Mouse (Mus musculus) G1E (cell line): ENCODE results near the gene Zmym2. TPM values are rescaled to one million over a fixed set of nuclear protein-coding genes. Genes with fewer than 3 reads are reported as not detected.

Experiments used
- ATAC-seq: 2 replicates; pipeline ENCODE4 v1.8.0; 2016; ENCODE audit warnings: mild to moderate bottlenecking; ENCODE audit not compliant: insufficient number of reproducible peaks, poor library complexity, low FRiP score, severe bottlenecking; ENCODE audit errors: extremely low read depth
- DNase-seq: peaks from one replicate; pipeline ENCODE4 v3.0.0; 2012; ENCODE audit warnings: low spot score
- H3K27me3 ChIP-seq: 2 replicates; pipeline ENCODE4 v1.6.1; 2012; ENCODE audit warnings: mild to moderate bottlenecking, low read length, inconsistent platforms; ENCODE audit not compliant: insufficient read depth
- H3K36me3 ChIP-seq: replicated peaks from 2 replicates; pipeline ENCODE3; 2012; ENCODE audit warnings: mild to moderate bottlenecking, inconsistent platforms
- H3K4me1 ChIP-seq: 2 replicates; pipeline ENCODE4 v1.6.1; 2012; ENCODE audit warnings: low read depth, low read length, inconsistent platforms, mixed read lengths; ENCODE audit not compliant: insufficient read depth
- H3K4me3 ChIP-seq: 2 replicates; pipeline ENCODE4 v1.5.1; 2012; ENCODE audit warnings: low read depth, mild to moderate bottlenecking, inconsistent platforms, low read length, moderate library complexity, mixed read lengths
- H3K9me3 ChIP-seq: replicated peaks from 2 replicates; pipeline ENCODE4 v1.6.1; 2012; ENCODE audit warnings: inconsistent platforms
- CTCF ChIP-seq: IDR thresholded peaks from 2 replicates; pipeline ENCODE4 v1.5.1; 2012; ENCODE audit warnings: low read depth, low read length, inconsistent platforms, mixed read lengths
- GATA1 ChIP-seq: IDR thresholded peaks from 2 replicates; pipeline ENCODE4 v1.6.1; 2012; ENCODE audit warnings: borderline replicate concordance, low read length, inconsistent platforms, mixed read lengths
- GATA2 ChIP-seq: IDR thresholded peaks from 2 replicates; pipeline ENCODE4 v1.6.1; 2012; ENCODE audit warnings: low read depth, low read length, inconsistent platforms, borderline replicate concordance
- POLR2AphosphoS5 ChIP-seq: IDR thresholded peaks from 2 replicates; pipeline ENCODE4 v1.6.1; 2012; ENCODE audit warnings: low read depth, low read length, inconsistent platforms; ENCODE audit not compliant: insufficient replicate concordance
- TAL1 ChIP-seq: conservative IDR thresholded peaks from 2 replicates; pipeline ENCODE4 v1.6.1; 2012; ENCODE audit warnings: low read depth, low read length, inconsistent platforms, mixed read lengths
- polyA plus RNA-seq: library from polyadenylated mRNA; stranded (reverse); fragments of >175 nt; gene quantifications from 2 replicates; pipeline ENCODE4 v1.2.3, GENCODE M21; 2012
- total RNA-seq, 2 experiments: library from RNA; stranded (forward) in 1 of 2; stranded (reverse) in 1 of 2; fragments of 200-1000 nt in 1 of 2; fragments of >200 nt in 1 of 2; fragmentation: Nextera tagmentation in 1 of 2; gene quantifications; 2 replicates each; pipeline ENCODE4 v1.2.3; 2014 to 2017

The Zmym2 gene
- total and polyA plus RNA-seq, 3 experiments = 2.1 to 118 (median 58.1) TPM

DNA sequence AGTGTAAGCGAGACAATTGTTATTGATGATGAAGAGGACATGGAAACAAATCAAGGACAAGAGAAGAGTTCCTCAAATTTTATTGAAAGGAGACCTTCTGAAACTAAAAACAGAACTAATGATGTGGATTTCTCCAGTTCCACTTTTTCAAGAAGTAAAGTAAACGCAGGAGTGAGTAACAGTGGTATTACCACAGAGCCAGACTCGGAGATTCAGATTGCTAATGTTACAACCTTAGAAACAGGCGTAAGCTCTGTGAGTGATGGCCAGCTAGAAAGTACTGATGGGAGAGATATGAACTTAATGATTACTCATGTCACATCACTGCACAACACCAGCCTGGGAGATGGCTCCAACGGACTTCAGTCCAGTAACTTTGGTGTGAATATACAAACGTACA is 16.6 kb downstream of the Zmym2 start:
- H3K4me1 ChIP-seq = peaks cover 9% of the 10 kb centered on the region
- H3K36me3 ChIP-seq = peaks cover 53% of the 10 kb centered on the region
- H3K27me3 ChIP-seq = no peaks in the 10 kb centered on the region
- ATAC-seq (no peak), DNase-seq (no peak)
- no peak overlapping the region for H3K4me3 ChIP-seq
- TF ChIP-seq TAL1 = no peak
- no peak for TF ChIP-seq GATA2
- TF ChIP-seq POLR2AphosphoS5 = no peak
- TF ChIP-seq GATA1 = no peak
- TF ChIP-seq CTCF = no peak
- H3K9me3 ChIP-seq = no peaks in the 10 kb centered on the region

DNA sequence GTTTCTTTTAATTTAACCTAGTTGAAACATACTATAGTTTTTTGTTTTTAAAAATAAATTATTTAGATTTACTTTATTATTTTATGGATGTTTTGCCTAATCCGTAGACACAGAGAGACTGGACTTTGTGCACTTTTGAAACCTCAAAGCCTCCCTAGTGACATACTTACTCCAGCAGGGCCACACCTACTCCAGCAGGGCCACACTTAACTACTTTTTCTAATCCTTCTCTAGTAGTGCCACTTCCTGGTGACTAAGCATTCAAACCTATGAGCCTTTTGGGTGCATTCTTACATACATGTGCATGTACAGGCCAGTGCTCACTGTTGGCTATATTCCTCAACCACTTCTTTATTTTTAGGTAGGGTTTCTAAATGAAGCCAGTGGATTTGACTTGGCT is 19.2 kb downstream of the Zmym2 start:
- DNase-seq (no peak), ATAC-seq (no peak)
- TF ChIP-seq GATA1 = no peak
- TF ChIP-seq POLR2AphosphoS5 = no peak
- no peak for TF ChIP-seq TAL1
- TF ChIP-seq GATA2 = no peak
- no peak for TF ChIP-seq CTCF
- H3K36me3 ChIP-seq = peaks cover 49% of the 10 kb centered on the region
- no peak overlapping the region for H3K4me3 ChIP-seq
- H3K4me1 ChIP-seq = peaks cover 11% of the 10 kb centered on the region
- H3K27me3 ChIP-seq = no peaks in the 10 kb centered on the region
- no peaks in the 10 kb centered on the region for H3K9me3 ChIP-seq

DNA sequence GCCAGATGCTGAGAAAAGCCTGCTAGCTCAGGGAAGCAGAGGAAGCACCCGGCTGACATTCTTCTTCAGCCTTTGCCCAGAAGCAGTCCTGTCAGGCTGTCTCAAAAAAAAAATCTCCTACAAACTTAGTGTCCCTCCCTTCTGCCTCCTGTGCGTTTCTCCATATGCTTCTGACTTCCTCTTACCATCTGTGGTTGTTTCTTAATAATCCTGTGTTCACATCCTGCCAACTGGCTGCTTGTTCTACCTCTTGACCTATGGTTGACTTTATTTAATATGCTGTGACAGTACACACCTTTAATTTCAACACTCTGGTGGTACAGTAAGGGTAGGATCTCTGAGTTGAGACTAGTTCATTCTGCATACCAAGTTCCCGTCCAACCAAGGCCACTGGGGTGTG is 32.1 kb downstream of the Zmym2 start:
- Histone ChIP-seq H3K4me1 (peaks cover 1% of the 10 kb centered on the region; the same call in 1 of the 2 replicates), H3K27me3 (no peaks in the 10 kb centered on the region), H3K4me3 (no peak overlapping the region), H3K9me3 (no peaks in the 10 kb centered on the region), H3K36me3 (peaks cover 58% of the 10 kb centered on the region)
- ATAC-seq (no peak), DNase-seq (no peak)
- TF ChIP-seq POLR2AphosphoS5 (no peak), GATA1 (no peak), GATA2 (no peak), TAL1 (no peak), CTCF (no peak)

DNA sequence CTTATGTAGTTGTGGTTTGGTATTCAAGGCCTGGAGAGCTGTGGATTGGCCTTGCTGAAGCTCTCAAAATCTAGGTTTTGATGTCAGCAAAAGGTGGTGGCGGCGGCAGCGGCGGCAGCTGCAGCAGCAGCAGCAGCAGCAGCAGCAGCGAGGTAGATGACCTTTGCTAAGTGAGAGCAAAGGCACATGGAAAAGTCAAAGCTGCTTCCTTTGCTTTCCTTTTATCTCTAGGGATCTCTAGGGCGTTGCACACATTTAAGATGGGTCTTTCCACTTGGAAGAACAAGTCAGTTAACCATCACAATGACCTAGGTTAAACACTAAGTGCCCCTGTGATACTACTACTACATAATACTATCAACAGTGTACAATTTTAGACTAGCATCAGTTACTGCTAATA is 49.0 kb downstream of the Zmym2 start:
- Histone ChIP-seq H3K27me3 (no peaks in the 10 kb centered on the region), H3K4me1 (no peaks in the 10 kb centered on the region), H3K9me3 (no peaks in the 10 kb centered on the region), H3K4me3 (no peak overlapping the region), H3K36me3 (peaks cover 57% of the 10 kb centered on the region)
- no peak for ATAC-seq
- no peak for DNase-seq
- TF ChIP-seq GATA2 (no peak), GATA1 (no peak), POLR2AphosphoS5 (no peak), CTCF (no peak), TAL1 (no peak)

DNA sequence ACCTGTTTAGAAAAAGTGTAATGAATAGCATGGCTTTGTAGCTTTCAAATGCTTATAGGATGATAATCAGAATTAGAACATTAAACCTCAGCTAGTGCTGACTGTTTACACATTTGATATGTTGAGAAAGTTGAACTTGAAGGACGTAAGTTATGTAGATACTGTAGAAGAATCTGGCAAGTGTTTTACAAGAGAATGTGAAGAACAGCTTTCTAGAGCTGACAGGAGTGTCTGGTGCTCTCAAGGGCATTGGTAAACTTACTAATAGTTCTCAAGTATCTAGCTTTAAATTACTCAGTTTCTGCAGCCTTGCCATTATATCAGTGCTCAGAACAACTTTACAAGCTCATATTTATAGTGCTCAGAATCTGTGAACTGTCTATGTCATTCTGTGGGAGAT is 53.5 kb downstream of the Zmym2 start:
- no peaks in the 10 kb centered on the region for H3K4me1 ChIP-seq
- ATAC-seq = no peak
- peaks cover 69% of the 10 kb centered on the region for H3K36me3 ChIP-seq
- no peak overlapping the region for H3K4me3 ChIP-seq
- TF ChIP-seq POLR2AphosphoS5 (no peak), GATA1 (no peak), CTCF (no peak), GATA2 (no peak), TAL1 (no peak)
- H3K9me3 ChIP-seq = no peaks in the 10 kb centered on the region
- DNase-seq = no peak
- H3K27me3 ChIP-seq = no peaks in the 10 kb centered on the region

DNA sequence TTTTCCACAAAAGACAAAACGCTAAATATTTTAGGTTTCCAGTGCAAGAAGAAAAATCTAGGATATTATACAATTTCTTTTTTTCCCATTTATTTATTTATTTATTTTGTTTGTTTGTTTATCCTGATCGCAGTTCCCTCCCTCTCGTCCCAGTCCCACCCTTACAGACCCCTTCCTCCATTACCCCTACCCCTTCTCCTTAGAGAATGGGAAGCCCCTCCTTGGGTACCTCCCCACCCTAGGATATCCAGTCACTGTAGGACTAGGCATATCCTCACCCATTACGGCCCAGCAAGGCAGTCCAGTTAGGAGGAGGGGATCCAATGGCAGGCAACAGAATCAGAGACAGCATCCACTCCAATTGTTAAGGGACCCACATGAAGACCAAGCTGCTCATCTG is 66.5 kb downstream of the Zmym2 start:
- TF ChIP-seq POLR2AphosphoS5 (no peak), GATA2 (no peak)
- H3K4me3 ChIP-seq = no peak overlapping the region
- H3K36me3 ChIP-seq = peaks cover 71% of the 10 kb centered on the region

More for the DNA sequence above, 66.5 kb downstream of the Zmym2 start:
- Histone ChIP-seq H3K27me3 (no peaks in the 10 kb centered on the region), H3K4me1 (peaks cover 6% of the 10 kb centered on the region; the same call in 1 of the 2 replicates), H3K9me3 (no peaks in the 10 kb centered on the region)
- DNase-seq (no peak), ATAC-seq (no peak)
